Comparison of ENCODE assay signal across 25 mouse cellular contexts in the genomic region with DNA sequence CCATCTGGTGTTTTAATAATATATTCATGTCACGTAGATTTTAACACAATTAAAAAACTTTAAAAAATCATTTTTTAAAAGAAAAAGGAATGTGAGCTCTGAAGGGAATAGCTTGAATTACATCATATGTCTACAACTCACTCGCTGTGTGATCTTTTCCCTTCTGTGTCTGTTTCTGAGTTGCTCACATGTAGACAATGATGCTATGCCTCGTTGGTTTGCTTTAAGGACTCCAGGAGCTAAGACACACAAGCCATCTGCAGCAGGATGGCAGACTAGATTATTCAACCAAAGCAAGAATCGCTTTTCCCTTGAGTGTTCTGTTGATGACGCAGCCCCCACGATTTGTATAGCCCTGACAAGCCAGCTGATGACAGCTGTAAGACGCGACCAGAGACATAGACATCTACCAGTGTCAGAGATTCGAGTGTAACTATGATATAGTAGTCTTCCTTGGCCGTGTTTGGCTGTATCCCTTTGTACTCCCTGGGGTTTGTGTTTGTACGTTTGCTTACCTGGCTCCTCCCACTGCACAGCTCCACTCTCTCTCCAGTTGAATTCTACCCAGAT. TPM values are rescaled to one million over a fixed set of nuclear protein-coding genes. Genes with fewer than 3 reads are reported as not detected.
DNase-seq lines count a peak whose midpoint lies in the region; ATAC-seq and TF ChIP-seq lines count a peak whose summit lies in the region.
"Had no signal": no experiment of that assay in that cellular context is flagged by ENCODE, and none has a peak within 500 bp of the region (broad histone marks: within the 10 kb centered on the region; RNA-seq: fewer than 3 reads in every experiment).

No protein-coding gene starts in this region.

- H3K4me2 ChIP-seq in forebrain, postnatal 0 days (ENCODE audit: low read depth) = no peak overlapping the region
- no peak overlapping the region for H3K4me2 ChIP-seq in forebrain, embryonic 13.5 days
- no peak overlapping the region for H3K4me2 ChIP-seq in midbrain, postnatal 0 days (ENCODE audit: low read depth, low read length, poor library complexity, severe bottlenecking)
- H3K4me2 ChIP-seq in midbrain, embryonic 16.5 days (ENCODE audit: low read length) = no peak overlapping the region
- no peak overlapping the region for H3K4me2 ChIP-seq in neural tube, embryonic 15.5 days
- H3K4me2 ChIP-seq: embryonic facial prominence, embryonic 13.5 days; hindbrain, embryonic 15.5 days; intestine, embryonic 15.5 days; liver, embryonic 15.5 days; lung, embryonic 15.5 days; midbrain, embryonic 12.5 days; stomach, embryonic 15.5 days had no signal

- ATAC-seq in forebrain, postnatal 0 days = peak; percentile 45
- no peak for ATAC-seq in forebrain, embryonic 13.5 days
- ATAC-seq in midbrain, postnatal 0 days (ENCODE audit: low FRiP score) = no peak
- no peak for ATAC-seq in midbrain, embryonic 16.5 days
- ATAC-seq in neural tube, embryonic 15.5 days (ENCODE audit: low FRiP score) = peak; percentile 30; the same call in 1 of the 2 replicates
- ATAC-seq: intestine, embryonic 15.5 days; Patski had no signal

- no peak overlapping the region for H3K4me3 ChIP-seq in forebrain, postnatal 0 days (ENCODE audit: low read depth, low read length)
- no peak overlapping the region for H3K4me3 ChIP-seq in forebrain, embryonic 13.5 days
- H3K4me3 ChIP-seq in midbrain, postnatal 0 days (ENCODE audit: low read depth, low read length) = no peak overlapping the region
- no peak overlapping the region for H3K4me3 ChIP-seq in midbrain, embryonic 16.5 days (ENCODE audit: low read depth, low read length)
- no peak overlapping the region for H3K4me3 ChIP-seq in neural tube, embryonic 15.5 days (replicated peaks)
- H3K4me3 ChIP-seq: embryonic facial prominence, embryonic 13.5 days; forebrain, embryonic 10.5 days; hindbrain, embryonic 15.5 days; intestine, embryonic 15.5 days; liver, embryonic 15.5 days; lung, embryonic 15.5 days; megakaryocyte, embryonic 14.5 days; midbrain, embryonic 12.5 days; stomach, embryonic 15.5 days had no signal

- intact Hi-C loops in left cerebral cortex, postnatal 14 days (cut with DNase I) = no loop called here

- H3K27ac ChIP-seq in forebrain, postnatal 0 days (ENCODE audit: low read depth, low read length) = no peak overlapping the region
- H3K27ac ChIP-seq in forebrain, embryonic 13.5 days = no peak overlapping the region
- no peak overlapping the region for H3K27ac ChIP-seq in midbrain, postnatal 0 days (ENCODE audit: low read depth, low read length)
- H3K27ac ChIP-seq in midbrain, embryonic 16.5 days (ENCODE audit: low read length) = no peak overlapping the region
- peak overlapping the region; percentile 28; the same call in 1 of the 2 replicates for H3K27ac ChIP-seq in neural tube, embryonic 15.5 days (replicated peaks)
- H3K27ac ChIP-seq: embryonic facial prominence, embryonic 13.5 days; forebrain, embryonic 10.5 days; hindbrain, embryonic 15.5 days; intestine, embryonic 15.5 days; liver, embryonic 15.5 days; lung, embryonic 15.5 days; midbrain, embryonic 12.5 days; stomach, embryonic 15.5 days had no signal

- no peak for DNase-seq in forebrain, postnatal 0 days
- peak; percentile 40 for DNase-seq in midbrain, postnatal 0 days (ENCODE audit: low spot score)
- no peak for DNase-seq in left cerebral cortex, postnatal 14 days (ENCODE audit: low spot score in 2 of 2)
- DNase-seq in thymus, postnatal 14 days = no peak
- DNase-seq: adrenal gland, postnatal 10 days; cerebellum, adult 18-20 months; gastrocnemius, postnatal 14 days; heart, postnatal 14 days; kidney, adult 2 months; layer of hippocampus, postnatal 36 days; right cerebral cortex, postnatal 14 days had no signal

- 66% methylated on average over 11 of the region's 11 CpGs for WGBS in forebrain, postnatal 0 days
- 73% methylated on average over 11 of the region's 11 CpGs for WGBS in forebrain, embryonic 13.5 days
- whole genome bisulfite sequencing in midbrain, postnatal 0 days = 71% methylated on average over 11 of the region's 11 CpGs
- 70% methylated on average over 11 of the region's 11 CpGs for WGBS in midbrain, embryonic 16.5 days
- 47% methylated on average over 11 of the region's 11 CpGs for WGBS in neural tube, embryonic 15.5 days

- no peaks in the 10 kb centered on the region for H3K9me3 ChIP-seq in forebrain, postnatal 0 days (ENCODE audit: low read length)
- H3K9me3 ChIP-seq in forebrain, embryonic 13.5 days (replicated peaks) = peaks cover 9% of the 10 kb centered on the region; the same call in 1 of the 2 replicates
- no peaks in the 10 kb centered on the region for H3K9me3 ChIP-seq in midbrain, postnatal 0 days (ENCODE audit: low read length)
- no peaks in the 10 kb centered on the region for H3K9me3 ChIP-seq in midbrain, embryonic 16.5 days (replicated peaks; ENCODE audit: control insufficient read depth, low read length, poor library complexity, severe bottlenecking)
- no peaks in the 10 kb centered on the region for H3K9me3 ChIP-seq in neural tube, embryonic 15.5 days (replicated peaks)
- H3K9me3 ChIP-seq: embryonic facial prominence, embryonic 13.5 days; hindbrain, embryonic 15.5 days; intestine, embryonic 15.5 days; liver, embryonic 15.5 days; lung, embryonic 15.5 days; midbrain, embryonic 12.5 days; stomach, embryonic 15.5 days had no signal

- H3K36me3 ChIP-seq in forebrain, postnatal 0 days (ENCODE audit: insufficient read depth) = no peaks in the 10 kb centered on the region
- peaks cover 6% of the 10 kb centered on the region; the same call in 1 of the 2 replicates for H3K36me3 ChIP-seq in forebrain, embryonic 13.5 days (ENCODE audit: poor library complexity, severe bottlenecking)
- H3K36me3 ChIP-seq in midbrain, postnatal 0 days (ENCODE audit: insufficient read depth, low read length) = no peaks in the 10 kb centered on the region
- H3K36me3 ChIP-seq in midbrain, embryonic 16.5 days (ENCODE audit: control insufficient read depth, insufficient read depth, low read length) = no peaks in the 10 kb centered on the region
- no peaks in the 10 kb centered on the region for H3K36me3 ChIP-seq in neural tube, embryonic 15.5 days
- H3K36me3 ChIP-seq: embryonic facial prominence, embryonic 13.5 days; forebrain, embryonic 10.5 days; hindbrain, embryonic 15.5 days; intestine, embryonic 15.5 days; liver, embryonic 15.5 days; lung, embryonic 15.5 days; midbrain, embryonic 12.5 days; stomach, embryonic 15.5 days had no signal

- H3K27me3 ChIP-seq in forebrain, postnatal 0 days (ENCODE audit: insufficient read depth, low read length) = no peaks in the 10 kb centered on the region
- no peaks in the 10 kb centered on the region for H3K27me3 ChIP-seq in forebrain, embryonic 13.5 days
- H3K27me3 ChIP-seq in midbrain, postnatal 0 days (ENCODE audit: insufficient read depth, low read length) = no peaks in the 10 kb centered on the region
- H3K27me3 ChIP-seq in midbrain, embryonic 16.5 days (ENCODE audit: control insufficient read depth, insufficient read depth, low read depth, low read length) = no peaks in the 10 kb centered on the region
- no peaks in the 10 kb centered on the region for H3K27me3 ChIP-seq in neural tube, embryonic 15.5 days (replicated peaks)
- H3K27me3 ChIP-seq: embryonic facial prominence, embryonic 13.5 days; hindbrain, embryonic 15.5 days; intestine, embryonic 15.5 days; liver, embryonic 15.5 days; lung, embryonic 15.5 days; midbrain, embryonic 12.5 days; Patski; stomach, embryonic 15.5 days had no signal

- no peak overlapping the region for H3K9ac ChIP-seq in forebrain, postnatal 0 days
- H3K9ac ChIP-seq in forebrain, embryonic 13.5 days = no peak overlapping the region
- no peak overlapping the region for H3K9ac ChIP-seq in midbrain, postnatal 0 days (replicated peaks; ENCODE audit: low read length, poor library complexity, severe bottlenecking)
- H3K9ac ChIP-seq in midbrain, embryonic 16.5 days (ENCODE audit: low read depth, low read length) = no peak overlapping the region
- no peak overlapping the region for H3K9ac ChIP-seq in neural tube, embryonic 15.5 days (replicated peaks)
- H3K9ac ChIP-seq: embryonic facial prominence, embryonic 13.5 days; hindbrain, embryonic 15.5 days; intestine, embryonic 15.5 days; liver, embryonic 15.5 days; lung, embryonic 15.5 days; midbrain, embryonic 12.5 days; stomach, embryonic 15.5 days had no signal

- no peaks in the 10 kb centered on the region for H3K4me1 ChIP-seq in forebrain, postnatal 0 days (ENCODE audit: insufficient read depth)
- H3K4me1 ChIP-seq in forebrain, embryonic 13.5 days = peaks cover 5% of the 10 kb centered on the region; the same call in 1 of the 2 replicates
- H3K4me1 ChIP-seq in midbrain, postnatal 0 days (ENCODE audit: insufficient read depth, low read length) = no peaks in the 10 kb centered on the region
- H3K4me1 ChIP-seq in midbrain, embryonic 16.5 days (ENCODE audit: control insufficient read depth, insufficient read depth, low read length) = no peaks in the 10 kb centered on the region
- peaks cover 12% of the 10 kb centered on the region; the same call in 1 of the 2 replicates for H3K4me1 ChIP-seq in neural tube, embryonic 15.5 days
- H3K4me1 ChIP-seq: intestine, embryonic 15.5 days; liver, embryonic 15.5 days; lung, embryonic 15.5 days; midbrain, embryonic 12.5 days; stomach, embryonic 15.5 days had no signal

- TF ChIP-seq CTCF in forebrain, postnatal 0 days (IDR thresholded peaks at IDR 0.05; ENCODE audit: low read depth) = no peak
- no peak for TF ChIP-seq CTCF in midbrain, postnatal 0 days (IDR thresholded peaks at IDR 0.05)

RNA-seq across cellular contexts. Expression of a gene that starts 42.4 kb away (rescaled TPM):
- total RNA-seq in forebrain, postnatal 0 days (2014; rRNA removed) = 4.9 and 7.0 TPM in 2 replicates
- 1.8 and 3.7 TPM in 2 replicates for polyA plus RNA-seq in forebrain, postnatal 0 days (2015; fragmentation: Nextera tagmentation; extraction: Ambion mirVana)
- 0.28 and 0.40 TPM in 2 replicates for polyA plus RNA-seq in forebrain, embryonic 13.5 days (2015; fragmentation: Nextera tagmentation; extraction: Ambion mirVana)
- total RNA-seq in midbrain, postnatal 0 days (2014; rRNA removed) = 22.3 and 28.4 TPM in 2 replicates
- 6.2 and 8.7 TPM in 2 replicates for polyA plus RNA-seq in midbrain, postnatal 0 days (2015; fragmentation: Nextera tagmentation; extraction: Ambion mirVana)
- polyA plus RNA-seq in midbrain, embryonic 16.5 days (2015; fragmentation: Nextera tagmentation; extraction: Ambion mirVana) = 6.2 and 6.3 TPM in 2 replicates
- 7.7 and 10.8 TPM in 2 replicates for polyA plus RNA-seq in neural tube, embryonic 15.5 days (2015; fragmentation: Nextera tagmentation; extraction: Ambion mirVana)
- 1 to 10 TPM; 6.1 to 8.3 TPM for total RNA-seq in left cerebral cortex, postnatal 14 days (2021)
- total RNA-seq: common myeloid progenitor, adult 5-6 weeks had no signal

Comparison
In these comparisons a context has a peak if more than half of its experiments do, and no peak if none do; other contexts are left out.
1. ATAC-seq: peak in forebrain, postnatal 0 days (single experiment) and neural tube, embryonic 15.5 days (single experiment); none in forebrain, embryonic 13.5 days (single experiment), midbrain, postnatal 0 days (single experiment) and midbrain, embryonic 16.5 days (single experiment).